Mouse (Mus musculus): ENCODE results near the gene Cd248. TPM values are rescaled to one million over a fixed set of nuclear protein-coding genes. Genes with fewer than 3 reads are reported as not detected.

The Cd248 gene
- total RNA-seq, 2 experiments from 2014 or later, result 9.5 to 15.1 TPM

GRCm38 (mm10) chr19:5098363-5099143, 30.7 kb downstream of the Cd248 start, which contains the start of gene Cnih2:
Gene Cnih2, minus strand, starts transcription at chr19:5098521.
- H3K27ac ChIP-seq, result no peak within 1 kb of the TSS
- TF ChIP-seq CTCF (IDR thresholded peaks at IDR 0.05), result no peak
- H3K4me3 ChIP-seq, result peak within 1 kb of the TSS; percentile 65
- intact Hi-C loops (cut with DNase I), result no loop called here
- DNase-seq, result peak; percentile 73

DNA sequence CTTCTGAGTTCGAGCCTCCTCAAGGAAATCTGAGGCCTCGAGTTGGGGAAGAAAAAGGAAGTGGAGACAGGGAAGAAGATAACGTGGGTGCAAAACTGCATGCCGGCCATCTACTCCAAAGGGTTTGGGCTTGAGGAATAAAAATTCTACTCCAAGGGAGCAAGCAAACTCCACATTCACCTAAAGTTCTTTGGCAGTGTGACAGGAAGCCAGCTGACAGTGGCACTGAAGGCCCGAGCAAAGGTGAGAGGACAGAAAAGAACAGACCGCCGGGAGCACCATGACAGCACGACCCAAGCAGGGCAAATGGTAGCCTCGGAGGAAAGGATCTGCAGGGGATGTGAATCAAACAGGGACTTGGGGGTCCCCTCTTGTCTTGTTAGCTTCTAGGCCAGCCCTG, 38.2 kb downstream of the Cd248 start:
- no peak for DNase-seq
- intact Hi-C loops (cut with DNase I), result no loop called here
- H3K4me3 ChIP-seq, result peak overlapping the region; percentile 87
- peak overlapping the region; percentile 100 for H3K27ac ChIP-seq
- no peak for TF ChIP-seq CTCF (IDR thresholded peaks at IDR 0.05)

DNA sequence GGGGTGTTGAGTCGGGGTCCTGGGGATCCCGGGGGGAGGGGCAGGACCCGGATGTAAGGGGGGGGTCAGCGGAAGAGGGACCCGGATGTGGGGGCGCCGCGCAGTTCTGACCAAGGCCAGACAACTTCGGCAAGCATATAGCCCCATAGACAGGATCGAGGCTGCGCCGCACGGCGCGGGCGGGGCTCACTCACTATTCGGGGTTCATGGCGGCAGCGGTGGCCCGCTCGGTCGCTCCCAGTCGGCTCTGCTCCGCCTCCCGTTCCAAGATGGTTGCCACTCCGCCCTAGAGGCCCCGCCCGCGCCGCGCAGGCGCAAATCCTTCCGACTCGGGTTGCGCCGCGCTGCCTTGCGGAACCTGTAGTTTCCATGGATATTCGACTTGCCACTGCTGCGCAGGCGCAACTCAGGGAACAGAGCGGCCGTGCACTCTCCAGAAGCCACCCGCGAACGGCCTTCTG, 38.9 kb downstream of the Cd248 start, which contains the start of gene Rab1b:
Rab1b (minus strand) TSS at position 342 of the 461 bp plus-strand sequence.
- no peak for TF ChIP-seq CTCF (IDR thresholded peaks at IDR 0.05)
- intact Hi-C loops (cut with DNase I), result no loop called here
- Histone ChIP-seq H3K27ac (peak within 1 kb of the TSS; percentile 100), H3K4me3 (peak within 1 kb of the TSS; percentile 87)
- DNase-seq, result peak; percentile 99

- Histone ChIP-seq H3K4me3 (peak overlapping the region; percentile 87; the same call in 1 of the 2 replicates), H3K27ac (0 out of 2 replicates have a peak overlapping the region, but pooled peaks have one; percentile 100)
- intact Hi-C loops (cut with DNase I), result no loop called here
- DNase-seq, result no peak
- TF ChIP-seq CTCF (IDR thresholded peaks at IDR 0.05), result no peak
These were observed 39.8 kb downstream of the Cd248 start for GRCm38 (mm10) chr19:5107556-5108270.

- H3K27ac ChIP-seq, result no peak overlapping the region
- no peak overlapping the region for H3K4me3 ChIP-seq
- TF ChIP-seq CTCF (IDR thresholded peaks at IDR 0.05), result peak; percentile 43; the same call in 1 of the 2 replicates
- intact Hi-C loops (cut with DNase I), result no loop called here
- DNase-seq, result no peak
These were observed 40.3 kb downstream of the Cd248 start for GRCm38 (mm10) chr19:5108271-5108575.

- H3K4me3 ChIP-seq, result no peak overlapping the region
- H3K27ac ChIP-seq, result no peak overlapping the region
- TF ChIP-seq CTCF (IDR thresholded peaks at IDR 0.05), result no peak
- no peak for DNase-seq
- intact Hi-C loops (cut with DNase I), result no loop called here
These were observed 40.8 kb downstream of the Cd248 start for GRCm38 (mm10) chr19:5108702-5109101.

- H3K4me3 ChIP-seq, result no peak overlapping the region
- H3K27ac ChIP-seq, result no peak overlapping the region
- DNase-seq, result peak; percentile 49
- TF ChIP-seq CTCF (IDR thresholded peaks at IDR 0.05), result peak; percentile 61
- intact Hi-C loops (cut with DNase I), result no loop called here
These were observed 42.0 kb downstream of the Cd248 start for GRCm38 (mm10) chr19:5109659-5110453.

DNA sequence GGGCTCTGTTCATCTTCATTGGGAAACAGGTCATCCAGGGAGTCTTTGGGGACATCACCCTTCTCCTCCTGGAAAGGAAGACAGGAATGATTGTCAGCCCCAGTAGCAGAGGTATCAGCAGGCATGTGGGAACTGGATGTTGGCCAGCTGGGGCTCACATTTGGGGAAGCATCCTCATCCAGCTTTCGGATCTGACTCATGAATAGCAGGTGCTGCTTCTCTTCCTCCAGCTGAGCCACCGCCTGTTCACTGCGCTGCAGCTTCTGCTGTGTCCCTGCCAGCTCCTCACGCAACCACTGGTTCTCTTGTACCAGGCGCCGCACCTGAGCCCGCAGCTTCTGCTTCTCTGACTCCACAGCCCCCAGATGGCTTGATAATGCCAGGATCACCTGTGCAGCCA, 45.9 kb downstream of the Cd248 start:
- DNase-seq, result no peak
- Histone ChIP-seq H3K27ac (no peak overlapping the region), H3K4me3 (no peak overlapping the region)
- no peak for TF ChIP-seq CTCF (IDR thresholded peaks at IDR 0.05)
- intact Hi-C loops (cut with DNase I), result no loop called here

- peak; percentile 96; the same call in 1 of the 2 replicates for TF ChIP-seq CTCF (IDR thresholded peaks at IDR 0.05)
- DNase-seq, result peak; percentile 91
- Histone ChIP-seq H3K27ac (peak overlapping the region; percentile 86), H3K4me3 (peak overlapping the region; percentile 84)
- intact Hi-C loops (cut with DNase I), result loop anchor here (2.0 kb wide), 1 partner anchor 21 kb away; no protein-coding TSS in a partner anchor
These were observed 49.9 kb downstream of the Cd248 start for GRCm38 (mm10) chr19:5117494-5118383.

GRCm38 (mm10) chr19:5118384-5118698, 50.5 kb downstream of the Cd248 start, which contains the start of gene Klc2:
Gene Klc2, minus strand, starts transcription at chr19:5118560.
- no peak for TF ChIP-seq CTCF (IDR thresholded peaks at IDR 0.05)
- no peak for DNase-seq
- Histone ChIP-seq H3K4me3 (peak within 1 kb of the TSS; percentile 84), H3K27ac (peak within 1 kb of the TSS; percentile 86)
- intact Hi-C loops (cut with DNase I), result no loop called here

Other genes with a start within 250 kb of the Cd248 start
- 10 to 100 TPM; 17.4 to 24.8 TPM for gene Ccs, start 228.7 kb upstream of the Cd248 start, total RNA-seq (2021)
- not detected for gene Ccdc87, start 228.7 kb upstream of the Cd248 start, total RNA-seq (2021)
- gene Ctsf, start 212.9 kb upstream of the Cd248 start, total RNA-seq (2021), result 10 to 100 TPM; 24.8 to 41.9 TPM
- gene Actn3, start 190.2 kb upstream of the Cd248 start, total RNA-seq (2021), result over 10,000 TPM in 1 of 2 experiments, 1,000 to 10,000 TPM in 1; 5,071 to 10,315 TPM
- 1 to 10 TPM; 2.0 to 2.6 TPM for gene Zdhhc24, start 189.4 kb upstream of the Cd248 start, total RNA-seq (2021)
- 1 to 10 TPM; 1.5 to 2.1 TPM for gene Bbs1, start 161.4 kb upstream of the Cd248 start, total RNA-seq (2021)
- gene Dpp3, start 139.8 kb upstream of the Cd248 start, total RNA-seq (2021), result 10 to 100 TPM; 11.2 to 16.6 TPM
- 1 to 10 TPM; 1.5 to 2.1 TPM for gene Peli3, start 125.0 kb upstream of the Cd248 start, total RNA-seq (2021)
- gene Mrpl11, start 105.9 kb upstream of the Cd248 start, total RNA-seq (2021), result 10 to 100 TPM; 59.3 to 64.5 TPM
- under 1 TPM in 1 of 2 experiments, not detected in 1; 0.13 TPM for gene Npas4, start 77.8 kb upstream of the Cd248 start, total RNA-seq (2021)
- 1 to 10 TPM; 6.0 to 8.6 TPM for gene Slc29a2, start 44.2 kb upstream of the Cd248 start, total RNA-seq (2021)
- 10 to 100 TPM; 20.0 to 22.4 TPM for gene B4gat1, start 29.3 kb upstream of the Cd248 start, total RNA-seq (2021)
- under 1 TPM; 0.46 to 0.59 TPM for gene AC124502.3, start 29.2 kb upstream of the Cd248 start, total RNA-seq (2021)
- 10 to 100 TPM; 14.7 to 15.1 TPM for gene Brms1, start 26.7 kb upstream of the Cd248 start, total RNA-seq (2021)
- gene Rin1, start 17.6 kb upstream of the Cd248 start, total RNA-seq (2021), result 1 to 10 TPM in 1 of 2 experiments, under 1 TPM in 1; 0.99 to 1.3 TPM
- not detected for gene Tmem151a, start 17.5 kb downstream of the Cd248 start, total RNA-seq (2021)
- 10 to 100 TPM; 41.2 to 53.8 TPM for gene Yif1a, start 20.5 kb downstream of the Cd248 start, total RNA-seq (2021)
- under 1 TPM in 1 of 2 experiments, not detected in 1; 0.17 TPM for gene Cnih2, start 30.4 kb downstream of the Cd248 start, total RNA-seq (2021)
- 100 to 1,000 TPM; 112 to 128 TPM for gene Rab1b, start 39.0 kb downstream of the Cd248 start, total RNA-seq (2021)
- 10 to 100 TPM; 54.7 to 56.9 TPM for gene Klc2, start 50.5 kb downstream of the Cd248 start, total RNA-seq (2021)
- 1 to 10 TPM; 5.2 to 8.5 TPM for gene Pacs1, start 205.0 kb downstream of the Cd248 start, total RNA-seq (2021)
- gene Sf3b2, start 227.4 kb downstream of the Cd248 start, total RNA-seq (2021), result 10 to 100 TPM; 66.5 to 78.9 TPM
- gene Gal3st3, start 230.3 kb downstream of the Cd248 start, total RNA-seq (2021), result under 1 TPM in 1 of 2 experiments, not detected in 1; 0.11 TPM

Measured in gastrocnemius, adult 2 months (tissue).